Mouse (Mus musculus) testis, adult 2 months (tissue): ENCODE data around the gene Cadps2. TPM values are rescaled to one million over a fixed set of nuclear protein-coding genes. Genes with fewer than 3 reads are reported as not detected.

Source experiments
- H3K27ac ChIP-seq: fragments of 200-500 bp; 2 replicates; pipeline ENCODE4 v1.5.1; 2012; ENCODE audit warnings: low read depth, low read length; ENCODE audit not compliant: control insufficient read depth, insufficient read depth
- H3K27me3 ChIP-seq: fragments of 200-500 bp; 2 replicates; pipeline ENCODE4 v1.6.1; 2012; ENCODE audit warnings: mild to moderate bottlenecking, low read length, moderate library complexity; ENCODE audit not compliant: control insufficient read depth, insufficient read depth
- H3K36me3 ChIP-seq: fragments of 200-500 bp; 2 replicates; pipeline ENCODE4 v1.6.1; 2012; ENCODE audit warnings: mild to moderate bottlenecking, low read length; ENCODE audit not compliant: control insufficient read depth, insufficient read depth
- H3K4me1 ChIP-seq: fragments of 200-500 bp; 2 replicates; pipeline ENCODE4 v1.6.1; 2012; ENCODE audit warnings: low read length; ENCODE audit not compliant: control insufficient read depth, insufficient read depth
- H3K4me3 ChIP-seq: fragments of 200-500 bp; 2 replicates; pipeline ENCODE4 v1.5.1; 2012; ENCODE audit warnings: low read depth, mild to moderate bottlenecking, low read length, moderate library complexity, mixed read lengths; ENCODE audit not compliant: control insufficient read depth
- CTCF ChIP-seq: fragments of 200-500 bp; IDR thresholded peaks from 2 replicates; pipeline ENCODE4 v1.5.1; 2012; ENCODE audit warnings: low read depth, mild to moderate bottlenecking, inconsistent platforms, low read length, moderate library complexity; ENCODE audit not compliant: control insufficient read depth, insufficient read depth, insufficient replicate concordance
- POLR2A ChIP-seq: fragments of 200-500 bp; IDR thresholded peaks from 2 replicates; pipeline ENCODE4 v1.6.1; 2012; ENCODE audit warnings: low read depth, mild to moderate bottlenecking, inconsistent platforms, low read length, moderate library complexity; ENCODE audit not compliant: control insufficient read depth
- polyA plus RNA-seq: library from polyadenylated mRNA; depleted of rRNA; stranded (reverse); fragments of >200 nt; gene quantifications from 2 replicates; pipeline ENCODE4 v1.2.3, GENCODE M21; 2012

The Cadps2 gene
- polyA plus RNA-seq, 1 experiment: 0.77 TPM

- no peak overlapping the region for H3K4me3 ChIP-seq
- H3K27me3 ChIP-seq: no peaks in the 10 kb centered on the region
- H3K27ac ChIP-seq: no peak overlapping the region
- no peaks in the 10 kb centered on the region for H3K4me1 ChIP-seq
- TF ChIP-seq CTCF: no peak
- TF ChIP-seq POLR2A: no peak
- no peaks in the 10 kb centered on the region for H3K36me3 ChIP-seq
Observed at GRCm38 (mm10) chr6:23635208-23635607, 204.0 kb downstream of the Cadps2 start.

DNA sequence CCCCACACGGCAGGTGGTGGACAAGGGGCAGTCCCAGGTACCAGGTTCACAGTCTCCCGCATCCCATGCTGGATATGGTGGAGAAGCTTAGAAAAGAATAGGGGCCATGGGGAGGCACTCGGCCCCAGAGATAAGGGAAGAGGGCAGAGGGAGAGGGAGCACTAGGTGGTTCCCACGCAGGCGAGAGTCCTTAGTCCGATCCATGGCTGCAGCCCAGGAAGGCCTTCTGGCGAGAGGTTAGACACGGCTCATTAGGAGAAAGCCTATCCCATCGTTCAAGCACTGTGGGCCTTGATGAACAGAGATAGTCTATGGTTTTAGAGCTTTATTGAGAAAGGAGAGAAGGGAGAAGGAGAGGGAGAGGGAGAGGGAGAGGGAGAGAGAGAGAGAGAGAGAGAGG lies 205.2 kb downstream of the Cadps2 start:
- Histone ChIP-seq H3K27ac (no peak overlapping the region), H3K27me3 (no peaks in the 10 kb centered on the region), H3K4me1 (no peaks in the 10 kb centered on the region), H3K4me3 (no peak overlapping the region), H3K36me3 (no peaks in the 10 kb centered on the region)
- TF ChIP-seq POLR2A: no peak
- no peak for TF ChIP-seq CTCF

DNA sequence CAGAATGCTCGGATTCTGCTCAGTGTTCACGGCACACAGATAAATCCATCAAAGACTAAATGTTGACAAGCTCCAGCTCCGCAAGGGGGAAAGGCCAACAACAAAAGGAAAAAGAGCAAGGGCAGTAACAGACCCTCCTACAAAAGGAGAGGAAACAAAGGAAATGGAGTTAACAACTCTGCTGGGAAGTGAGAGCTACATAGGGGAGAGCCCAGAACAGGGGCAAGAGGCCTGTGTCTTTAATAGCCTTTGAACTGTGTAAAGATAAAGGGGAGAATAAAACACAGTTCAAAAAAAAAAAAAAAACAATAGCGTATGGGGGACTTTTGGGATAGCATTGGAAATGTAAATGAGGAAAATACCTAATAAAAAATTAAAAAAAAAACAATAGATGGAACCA lies 208.8 kb downstream of the Cadps2 start:
- Histone ChIP-seq H3K4me1 (no peaks in the 10 kb centered on the region), H3K27me3 (no peaks in the 10 kb centered on the region), H3K27ac (no peak overlapping the region), H3K36me3 (no peaks in the 10 kb centered on the region), H3K4me3 (no peak overlapping the region)
- TF ChIP-seq CTCF (no peak), POLR2A (no peak)

GRCm38 (mm10) chr6:23575102-23575501 lies 264.1 kb downstream of the Cadps2 start:
- no peak overlapping the region for H3K4me3 ChIP-seq
- H3K27ac ChIP-seq: no peak overlapping the region
- no peaks in the 10 kb centered on the region for H3K27me3 ChIP-seq
- no peaks in the 10 kb centered on the region for H3K4me1 ChIP-seq
- TF ChIP-seq CTCF: no peak
- no peak for TF ChIP-seq POLR2A
- H3K36me3 ChIP-seq: no peaks in the 10 kb centered on the region

GRCm38 (mm10) chr6:23573750-23574149 lies 265.5 kb downstream of the Cadps2 start:
- Histone ChIP-seq H3K27me3 (no peaks in the 10 kb centered on the region), H3K36me3 (no peaks in the 10 kb centered on the region), H3K27ac (no peak overlapping the region), H3K4me1 (no peaks in the 10 kb centered on the region), H3K4me3 (no peak overlapping the region)
- TF ChIP-seq CTCF (no peak), POLR2A (no peak)

GRCm38 (mm10) chr6:23572401-23572800 lies 266.8 kb downstream of the Cadps2 start:
- TF ChIP-seq CTCF: no peak
- TF ChIP-seq POLR2A: no peak
- Histone ChIP-seq H3K4me1 (no peaks in the 10 kb centered on the region), H3K36me3 (no peaks in the 10 kb centered on the region), H3K4me3 (no peak overlapping the region), H3K27ac (no peak overlapping the region), H3K27me3 (no peaks in the 10 kb centered on the region)

DNA sequence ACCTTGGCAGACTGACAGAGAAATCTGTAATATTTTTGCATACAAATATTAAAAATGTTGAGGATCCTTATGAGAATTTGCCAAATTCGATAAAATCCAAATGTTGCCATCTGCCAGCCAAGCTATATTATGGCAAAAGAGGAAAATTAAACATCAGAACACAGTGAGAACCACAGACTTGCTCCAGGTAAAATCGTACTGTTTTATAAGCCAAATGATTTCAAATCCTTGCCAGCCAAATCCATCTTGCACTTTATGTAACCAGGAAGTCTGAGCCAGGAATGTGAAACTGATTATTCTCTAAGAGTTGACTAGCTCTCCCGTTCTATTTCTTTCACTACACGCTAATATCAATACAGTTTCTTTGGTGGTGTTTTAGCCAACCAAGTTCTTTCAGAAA lies 269.5 kb downstream of the Cadps2 start:
- TF ChIP-seq POLR2A (no peak), CTCF (no peak)
- H3K27me3 ChIP-seq: no peaks in the 10 kb centered on the region
- H3K27ac ChIP-seq: no peak overlapping the region

GRCm38 (mm10) chr6:23568688-23569087 lies 270.5 kb downstream of the Cadps2 start:
- no peak overlapping the region for H3K4me3 ChIP-seq
- no peak overlapping the region for H3K27ac ChIP-seq
- TF ChIP-seq CTCF (no peak), POLR2A (no peak)
- no peaks in the 10 kb centered on the region for H3K4me1 ChIP-seq
- no peaks in the 10 kb centered on the region for H3K36me3 ChIP-seq
- H3K27me3 ChIP-seq: no peaks in the 10 kb centered on the region

More for the DNA sequence above, 269.5 kb downstream of the Cadps2 start:
- Histone ChIP-seq H3K4me3 (no peak overlapping the region), H3K36me3 (no peaks in the 10 kb centered on the region), H3K4me1 (no peaks in the 10 kb centered on the region)
